Mouse (Mus musculus) embryonic stem cell, embryonic (primary cell): Measurements from ENCODE around the gene Tmem178.

Experiments
- CTCF ChIA-PET, 4 experiments: fragments of 300-600 bp in 2 of 4; fragments of 350-600 bp in 2 of 4; sonication (Branson Sonifier 250); formaldehyde crosslinking; loops; one replicate each; lab custom pipeline; 2022; ENCODE audit warnings: inconsistent platforms in 2 of 4; lab: Charles Lee
- POLR2A ChIA-PET, 4 experiments: fragments of 300-600 bp in 2 of 4; fragments of 350-600 bp in 2 of 4; sonication (Branson Sonifier 250); formaldehyde crosslinking; loops; one replicate each; lab custom pipeline; 2022; ENCODE audit warnings: antibody characterized with exemption in 4 of 4, inconsistent platforms in 1 of 4; lab: Charles Lee

Gene Tmem178

DNA sequence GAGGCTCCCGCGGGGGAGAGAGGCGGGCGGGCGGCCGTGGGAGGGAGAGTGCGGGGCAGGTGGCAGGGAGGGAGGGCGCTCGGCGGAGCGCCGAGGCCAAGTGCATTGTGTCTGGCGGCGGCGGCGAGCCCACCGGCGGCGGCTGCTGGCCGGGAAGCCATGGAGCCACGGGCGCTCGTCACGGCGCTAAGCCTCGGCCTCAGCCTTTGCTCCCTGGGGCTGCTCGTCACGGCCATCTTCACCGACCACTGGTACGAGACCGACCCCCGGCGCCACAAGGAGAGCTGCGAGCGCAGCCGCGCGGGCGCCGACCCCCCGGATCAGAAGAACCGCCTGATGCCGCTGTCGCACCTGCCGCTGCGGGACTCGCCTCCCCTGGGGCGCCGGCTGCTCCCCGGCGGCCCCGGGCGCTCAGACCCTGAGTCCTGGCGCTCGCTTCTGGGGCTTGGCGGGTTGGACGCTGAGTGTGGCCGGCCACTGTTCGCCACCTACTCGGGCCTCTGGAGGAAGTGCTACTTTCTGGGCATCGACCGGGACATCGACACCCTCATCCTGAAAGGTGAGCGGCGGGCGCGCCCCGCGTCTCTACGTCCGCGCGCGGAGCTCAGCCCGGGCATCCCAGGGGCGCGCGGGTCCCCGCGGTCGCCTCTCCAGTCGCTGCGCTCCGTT, at the start of gene Tmem178:
Gene Tmem178, plus strand, starts transcription at position 103 of the 669 bp plus-strand sequence.
- POLR2A ChIA-PET = interaction anchor here in 2 of 4 experiments (0.6 to 1.3 kb wide), 4 partner anchors 129 to 1379 kb away, joined by 3 to 4 read pairs (median 4); no protein-coding TSS in a partner anchor
- CTCF ChIA-PET = interaction anchor here in 3 of 4 experiments (0.6 to 0.7 kb wide), 4 partner anchors 48 to 518 kb away, joined by 3 to 6 read pairs (median 4); partner anchors contain the start of gene Thumpd2 (in 1 of the 3)

DNA sequence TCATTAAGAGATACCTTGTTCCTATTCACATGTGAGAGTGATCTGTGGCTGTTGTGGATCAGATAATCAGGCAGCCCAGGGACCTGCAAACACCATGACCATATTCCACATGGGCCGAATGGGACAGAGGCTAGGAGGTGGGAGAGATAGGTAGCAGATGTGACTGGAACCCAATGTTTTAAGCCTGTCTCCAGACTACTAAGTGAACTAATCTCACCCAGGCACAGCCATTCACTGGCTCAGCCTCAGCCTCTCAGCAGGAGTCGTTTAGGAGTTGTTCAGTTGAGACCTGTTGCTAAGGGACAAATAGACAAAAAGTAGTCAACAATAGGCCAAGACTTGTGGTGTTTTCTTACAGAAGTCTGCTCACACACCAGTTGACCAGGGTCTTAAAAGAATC, 48.0 kb upstream of the Tmem178 start:
- POLR2A ChIA-PET = no interaction called here
- CTCF ChIA-PET = no interaction called here

DNA sequence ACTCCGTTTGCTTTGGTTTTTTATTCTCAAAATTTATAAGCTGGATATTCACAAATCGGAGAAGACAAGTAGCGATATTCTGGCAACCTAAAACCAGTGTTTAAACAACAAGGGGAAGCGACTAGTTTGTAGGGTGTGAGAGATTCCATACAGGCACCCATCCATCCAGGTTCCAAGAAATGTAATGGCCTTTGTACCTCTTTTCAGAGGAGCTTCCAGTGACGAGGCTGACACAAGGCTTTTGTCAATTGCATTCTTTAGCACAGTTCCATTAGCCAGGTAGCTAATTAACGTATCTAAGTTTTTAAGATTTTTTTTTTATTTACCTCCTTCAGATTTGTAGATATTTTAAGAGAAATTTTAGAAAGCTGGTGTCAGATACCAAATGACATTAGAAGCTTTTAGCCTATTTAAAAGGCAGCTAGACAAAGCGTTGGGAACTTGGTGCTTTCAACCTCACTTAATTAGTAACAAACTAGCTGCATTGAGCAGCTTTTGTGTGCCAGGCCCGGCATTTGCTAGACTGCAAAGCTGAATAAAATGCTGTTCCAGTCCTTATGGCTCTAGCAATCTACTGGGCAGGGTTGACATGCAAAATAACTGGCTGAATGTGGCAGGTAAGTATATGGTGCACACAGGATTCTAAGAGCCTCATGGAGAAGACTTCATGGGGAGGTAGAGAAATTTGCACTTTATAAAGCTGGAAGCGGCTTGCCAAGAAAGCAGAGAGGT, 46.6 kb upstream of the Tmem178 start:
- CTCF ChIA-PET = interaction anchor here in 1 of 4 experiments (1.2 kb wide), 1 partner anchor 118 kb away, joined by 3 read pairs; no protein-coding TSS in a partner anchor
- POLR2A ChIA-PET = interaction anchor here in 1 of 4 experiments (0.7 kb wide), 1 partner anchor 38 kb away, joined by 3 read pairs; no protein-coding TSS in a partner anchor

DNA sequence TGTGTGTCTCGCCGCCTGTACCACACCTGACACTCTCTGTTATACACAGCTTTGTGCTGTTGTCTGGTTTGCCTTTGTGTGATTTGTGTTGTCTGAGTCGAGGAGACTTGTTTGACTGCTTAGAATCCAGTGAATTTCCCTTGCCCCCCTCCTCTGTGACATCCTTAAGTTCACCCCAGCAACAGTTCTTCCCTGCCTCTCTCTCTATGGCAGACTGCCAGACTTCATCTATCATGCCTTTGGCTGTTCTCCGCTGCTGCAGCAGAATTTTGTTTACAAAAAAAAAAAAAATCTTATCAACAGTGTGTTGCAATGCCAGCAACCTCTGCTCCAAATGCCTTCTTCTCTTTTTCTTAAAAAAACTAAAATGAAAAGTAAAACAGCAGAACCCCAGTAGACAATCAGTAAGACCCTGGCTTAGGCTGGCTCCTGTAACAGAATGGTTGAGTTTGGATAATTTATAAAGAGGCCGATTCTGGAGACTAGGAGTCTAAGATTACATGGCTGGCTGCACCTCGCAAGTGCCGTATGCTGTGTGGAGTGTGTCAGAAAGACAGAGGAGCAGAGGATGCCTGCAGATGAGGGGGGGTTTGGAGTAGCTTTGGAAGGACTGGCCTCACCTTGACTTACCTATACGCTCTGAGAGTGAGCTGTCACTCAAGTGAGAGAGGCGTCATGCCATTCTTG, 44.8 kb upstream of the Tmem178 start:
- CTCF ChIA-PET = no interaction called here
- POLR2A ChIA-PET = no interaction called here

DNA sequence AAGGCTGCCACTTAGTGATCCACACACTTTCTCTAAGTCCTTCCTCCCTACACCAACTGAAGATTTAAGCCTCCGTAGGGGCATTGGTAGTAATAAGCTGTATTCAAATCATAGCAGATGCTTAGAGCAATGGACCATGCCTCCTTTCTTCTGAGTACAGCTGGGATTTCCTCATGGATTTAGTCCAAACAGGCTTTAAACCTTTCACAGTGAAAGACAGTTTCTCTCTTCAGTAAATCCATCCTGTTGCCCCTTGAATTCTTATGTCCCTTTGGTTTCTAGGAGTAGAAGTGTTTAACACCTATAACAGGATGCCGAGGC, 44.3 kb upstream of the Tmem178 start:
- POLR2A ChIA-PET = no interaction called here
- CTCF ChIA-PET = no interaction called here

DNA sequence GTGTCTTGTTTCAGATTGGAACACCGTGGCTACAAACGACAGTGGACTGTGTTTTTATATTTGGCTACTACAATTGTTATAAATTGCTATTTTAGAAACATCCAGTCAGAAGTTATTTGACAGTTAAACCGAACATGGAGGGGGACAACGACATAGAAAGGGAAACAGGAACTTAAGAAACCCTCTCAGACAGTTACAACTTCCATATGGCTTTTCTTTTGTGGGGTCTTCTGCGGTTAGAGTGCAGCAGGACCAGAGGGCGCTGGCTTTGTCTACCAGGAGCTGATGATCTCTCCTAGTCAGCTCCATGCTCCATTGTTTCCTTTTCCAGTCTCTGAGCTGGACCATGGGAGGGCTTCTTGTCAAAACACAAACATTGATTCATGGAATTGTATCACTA, 42.5 kb upstream of the Tmem178 start:
- ChIA-PET POLR2A (no interaction called here), CTCF (no interaction called here)

DNA sequence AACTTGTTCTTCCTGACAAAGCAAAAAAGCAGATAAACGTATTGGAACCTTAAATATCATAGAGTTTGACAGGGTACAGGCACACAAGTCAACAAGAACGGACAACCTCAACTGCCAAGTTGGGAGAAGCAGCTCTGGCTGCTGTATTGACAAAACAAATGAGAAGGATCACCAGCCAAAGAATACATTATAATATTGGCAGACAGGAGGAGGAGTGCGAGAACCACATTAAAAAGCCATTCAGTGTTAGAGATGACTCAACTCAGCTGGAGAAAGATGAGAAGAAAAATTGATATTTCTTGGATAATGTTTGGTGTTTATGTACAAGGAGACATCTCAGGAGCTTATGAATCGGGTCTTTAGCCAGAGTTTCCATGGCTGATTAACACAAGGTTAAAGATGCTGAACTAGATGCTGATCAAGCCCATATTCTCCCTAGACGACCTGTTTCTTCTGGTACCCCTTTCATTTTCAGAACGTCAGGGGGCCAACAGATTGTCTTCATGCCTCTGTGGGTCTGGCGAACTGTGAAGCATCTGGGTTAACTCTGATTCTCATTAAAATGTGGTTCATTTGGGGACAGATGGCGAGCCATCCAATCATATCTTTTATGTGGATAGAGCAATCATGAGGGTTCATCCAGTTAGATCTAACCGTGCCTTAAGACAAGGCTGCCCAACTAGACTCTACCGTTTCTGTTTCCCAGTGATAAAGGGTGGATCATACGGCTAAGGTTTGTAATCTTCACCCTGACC, 41.1 kb upstream of the Tmem178 start:
- ChIA-PET POLR2A (interaction anchor here in 1 of 4 experiments (1.2 kb wide), 1 partner anchor 28 kb away, joined by 4 read pairs; no protein-coding TSS in a partner anchor), CTCF (no interaction called here)

DNA sequence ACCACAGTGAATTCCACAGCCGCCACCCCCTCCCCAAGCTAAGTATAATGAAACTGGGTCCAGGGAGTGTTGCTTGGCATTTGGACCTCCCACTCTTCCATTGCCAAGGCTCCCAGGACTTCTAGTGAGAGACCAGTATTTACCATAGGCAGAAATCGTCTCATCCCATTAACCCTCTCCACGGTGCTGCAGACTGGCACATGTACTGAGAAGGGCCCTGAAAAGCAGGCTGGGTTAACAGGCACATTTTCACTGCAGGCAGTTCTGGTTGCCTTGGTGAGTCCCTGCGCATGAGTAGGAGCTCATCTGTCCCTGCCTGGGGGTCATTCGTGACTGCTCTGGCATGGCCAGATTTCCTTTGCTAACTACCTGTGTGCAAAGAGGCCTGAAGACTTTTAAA, 40.4 kb upstream of the Tmem178 start:
- CTCF ChIA-PET = no interaction called here
- POLR2A ChIA-PET = interaction anchor here in 1 of 4 experiments (1.2 kb wide), 1 partner anchor 28 kb away, joined by 4 read pairs; no protein-coding TSS in a partner anchor

DNA sequence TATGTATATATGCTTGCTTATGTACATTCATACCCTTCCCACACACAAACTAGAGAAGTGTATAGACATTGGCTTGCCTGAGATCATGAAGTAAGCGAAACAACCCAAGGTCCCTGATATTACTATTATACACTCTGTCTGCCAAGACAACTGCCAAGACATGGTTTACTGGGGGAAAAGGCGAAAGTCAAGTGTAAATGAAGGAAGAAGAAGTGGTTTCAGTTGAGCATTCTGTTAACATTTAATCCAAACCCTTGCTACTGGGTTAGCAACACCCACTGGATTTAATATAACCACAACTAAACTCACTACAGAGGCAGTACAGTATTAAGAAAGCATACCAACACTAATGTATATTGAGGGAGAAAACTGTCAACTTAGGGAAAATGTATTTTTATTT, 28.8 kb upstream of the Tmem178 start:
- CTCF ChIA-PET = interaction anchor here in 1 of 4 experiments (0.6 kb wide), 1 partner anchor 38 kb away, joined by 3 read pairs; no protein-coding TSS in a partner anchor
- POLR2A ChIA-PET = no interaction called here

DNA sequence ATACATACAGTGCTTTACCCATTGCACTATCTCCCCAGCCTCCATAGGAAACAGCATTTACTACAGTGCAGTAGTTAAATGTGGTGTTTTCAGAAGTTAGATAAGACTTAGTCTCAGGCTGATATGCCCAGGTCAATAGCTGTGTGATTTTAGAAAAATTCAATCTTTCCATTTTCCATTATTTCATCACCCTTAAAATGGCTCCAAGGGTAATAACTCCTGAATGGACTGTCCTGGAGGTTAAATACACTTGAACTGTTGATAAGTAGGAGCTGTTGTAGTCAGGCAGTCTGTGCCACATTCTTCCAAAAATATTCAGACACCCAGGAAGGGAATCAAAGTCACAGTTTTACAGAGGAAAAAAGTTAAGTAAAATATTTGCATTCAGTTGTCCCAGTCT, 25.2 kb upstream of the Tmem178 start:
- CTCF ChIA-PET = no interaction called here
- POLR2A ChIA-PET = no interaction called here

DNA sequence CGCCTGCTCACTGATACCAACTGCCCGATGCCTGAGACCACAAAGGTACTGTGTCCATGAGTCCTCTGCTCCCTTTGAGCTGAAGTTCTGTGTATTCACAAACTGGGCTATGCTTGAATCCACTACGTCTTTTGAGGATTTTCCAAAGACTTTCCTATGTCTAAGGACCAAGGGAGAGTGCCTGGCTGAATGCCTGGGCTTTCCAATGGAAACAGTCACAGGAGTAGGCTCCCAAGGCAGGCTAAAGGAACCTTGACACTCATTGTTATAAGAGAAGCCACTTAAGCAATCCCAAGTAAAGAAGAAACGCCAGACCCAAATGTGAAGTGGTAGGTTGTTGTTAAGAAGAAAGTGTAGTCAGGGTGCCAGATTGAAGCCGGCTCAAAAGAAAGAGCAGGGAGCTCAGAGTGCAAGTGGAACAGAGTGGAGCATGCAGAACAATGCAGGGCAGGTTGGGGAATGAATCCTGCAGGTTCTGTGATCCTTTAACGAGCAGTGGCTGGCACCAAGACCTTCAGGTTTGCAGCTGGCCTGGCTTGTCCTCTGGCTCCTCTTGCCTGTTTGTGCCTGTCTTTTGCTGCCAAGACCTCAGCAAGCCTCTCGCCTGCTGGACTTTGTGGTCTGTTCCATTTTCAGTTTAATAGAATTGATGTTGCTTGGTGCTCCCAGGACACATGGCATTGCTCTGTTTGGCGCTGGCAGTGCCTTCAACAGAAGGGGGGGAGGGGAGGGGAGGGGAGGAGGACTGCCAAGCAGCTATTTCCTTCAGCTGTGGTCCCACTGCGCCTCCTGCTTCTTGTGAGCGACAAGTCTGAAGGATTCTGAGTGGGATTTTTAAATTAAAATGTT, 22.9 kb upstream of the Tmem178 start:
- ChIA-PET POLR2A (no interaction called here), CTCF (no interaction called here)

DNA sequence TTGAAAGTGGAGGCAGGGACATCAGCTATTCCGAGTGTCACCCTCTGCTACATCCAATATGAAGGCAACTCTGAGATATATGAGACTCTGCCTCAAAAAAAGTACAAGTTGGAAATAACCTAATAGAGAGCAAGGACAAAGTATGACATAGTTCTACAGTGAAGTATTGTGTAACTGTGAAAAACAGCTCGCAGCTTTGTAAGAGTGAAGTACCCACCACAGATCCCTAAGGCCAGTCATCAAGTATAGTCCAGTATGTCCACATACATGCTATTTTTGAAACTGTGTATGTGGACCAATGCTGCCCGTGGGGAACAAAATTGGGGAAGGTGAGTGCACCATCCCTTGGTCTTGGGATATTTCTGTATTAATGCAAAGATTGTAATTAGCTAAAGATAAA, 18.9 kb upstream of the Tmem178 start:
- ChIA-PET POLR2A (interaction anchor here in 1 of 4 experiments (0.6 kb wide), 2 partner anchors 11 to 54 kb away, joined by 3 to 4 read pairs; no protein-coding TSS in a partner anchor), CTCF (no interaction called here)

DNA sequence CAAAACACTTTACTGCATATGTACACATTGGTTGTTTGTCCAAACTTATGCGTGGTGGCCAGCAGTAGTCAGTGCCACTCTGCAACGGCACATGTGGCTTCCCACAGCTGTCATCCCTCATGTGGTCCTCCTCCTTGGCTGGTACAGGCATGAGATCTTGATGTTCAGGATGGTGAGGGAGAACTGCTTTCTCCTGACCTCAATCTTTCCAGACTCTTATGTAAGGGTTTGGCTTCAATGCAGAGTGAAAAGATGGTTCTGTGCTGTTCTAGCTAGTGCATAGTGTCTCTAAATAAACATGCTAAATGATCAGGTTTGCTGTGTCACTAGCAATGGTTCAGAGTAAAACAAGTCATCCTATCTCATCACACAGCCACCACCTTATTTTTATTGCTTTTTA, 17.3 kb upstream of the Tmem178 start:
- CTCF ChIA-PET = no interaction called here
- POLR2A ChIA-PET = interaction anchor here in 1 of 4 experiments (1.2 kb wide), 1 partner anchor 239 kb away, joined by 4 read pairs; no protein-coding TSS in a partner anchor

DNA sequence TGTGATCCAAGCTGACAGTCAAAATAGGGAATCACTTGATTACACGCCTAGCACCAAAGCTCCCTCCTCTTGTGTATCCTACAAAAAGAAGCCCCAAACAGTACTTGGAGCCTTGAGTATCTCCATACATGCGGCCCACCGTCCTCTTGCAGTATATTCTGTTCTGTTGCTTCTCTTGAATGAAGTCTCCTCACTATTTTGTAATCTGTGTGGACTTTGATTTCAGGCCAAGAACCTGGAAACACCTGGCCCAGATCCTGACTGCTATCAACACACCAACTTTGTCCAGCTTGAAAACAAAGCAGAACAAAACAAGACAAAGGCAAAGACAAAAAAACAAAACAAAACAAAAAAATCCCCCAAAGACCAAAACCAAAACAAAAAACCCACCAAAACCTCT, 11.7 kb upstream of the Tmem178 start:
- ChIA-PET CTCF (interaction anchor here in 1 of 4 experiments (0.6 kb wide), 1 partner anchor 221 kb away, joined by 5 read pairs; no protein-coding TSS in a partner anchor), POLR2A (interaction anchor here in 1 of 4 experiments (1.7 kb wide), 1 partner anchor 28 kb away, joined by 4 read pairs; no protein-coding TSS in a partner anchor)

DNA sequence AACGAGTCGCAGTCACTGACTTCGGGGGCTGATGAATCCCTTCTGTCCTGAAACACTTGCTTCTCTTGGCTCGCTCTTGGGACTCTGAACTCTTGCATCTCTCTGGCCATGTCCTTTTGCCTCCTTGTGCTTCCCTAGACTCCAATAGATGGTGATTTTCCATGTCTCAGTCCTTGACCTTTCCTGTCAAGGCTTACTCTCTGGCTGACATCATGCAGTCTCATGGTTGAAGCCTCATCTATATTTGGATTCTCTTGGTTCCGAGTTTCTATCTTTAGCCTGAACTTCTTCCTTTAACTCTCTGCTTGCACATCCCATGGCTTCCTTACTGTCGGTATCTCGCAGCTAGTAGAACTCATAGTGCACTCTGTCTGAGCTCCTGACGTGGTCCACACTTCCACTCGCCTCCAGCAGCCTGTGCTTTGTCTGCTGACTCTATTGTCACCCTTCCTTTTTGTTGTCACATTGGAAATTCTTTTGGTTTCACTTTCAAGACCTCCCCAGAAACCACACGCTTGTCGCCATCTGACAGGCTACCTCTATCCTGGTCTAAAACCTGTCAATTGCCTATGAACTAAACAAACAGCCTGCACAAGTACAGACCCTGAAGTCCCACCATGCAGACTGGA, 10.9 kb upstream of the Tmem178 start:
- POLR2A ChIA-PET = no interaction called here

DNA sequence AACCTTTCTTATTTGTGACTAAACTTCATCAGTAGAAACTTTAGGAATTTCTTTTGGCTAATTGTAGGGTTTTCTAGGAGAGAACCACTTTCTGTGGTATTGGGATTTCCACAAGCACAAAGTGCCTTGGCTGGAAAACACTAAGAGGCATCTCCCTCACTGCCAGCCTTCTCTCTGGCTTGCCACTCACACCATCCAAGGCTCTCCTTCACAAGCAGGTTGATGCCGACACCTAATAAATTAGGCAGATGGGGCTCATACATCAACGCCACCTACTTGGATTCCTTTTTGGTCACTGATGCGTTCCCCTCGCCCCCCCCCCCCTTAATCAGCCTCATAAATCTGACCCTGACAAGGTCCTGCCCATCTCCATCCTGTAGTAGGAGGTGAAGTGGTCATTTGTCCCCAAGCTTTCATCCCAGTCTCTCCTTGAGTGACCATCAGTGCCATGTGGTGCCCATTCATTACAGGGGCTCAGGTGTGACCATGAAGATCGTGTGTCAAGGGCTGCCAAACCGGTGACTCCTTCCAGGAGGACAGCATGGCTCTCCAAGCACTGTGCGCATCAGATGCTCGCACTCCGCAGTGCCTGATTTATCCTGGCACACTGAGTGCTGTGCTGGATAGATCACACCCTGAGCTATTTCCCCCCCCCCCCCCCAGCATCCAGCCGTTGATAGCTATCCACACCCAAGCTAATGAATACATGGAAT, 8.5 kb upstream of the Tmem178 start:
- ChIA-PET POLR2A (interaction anchor here in 2 of 4 experiments (0.6 to 0.9 kb wide), 3 partner anchors 11 to 313 kb away, joined by 3 to 4 read pairs (median 4); no protein-coding TSS in a partner anchor), CTCF (interaction anchor here in 1 of 4 experiments (0.7 kb wide), 1 partner anchor 252 kb away, joined by 4 read pairs; no protein-coding TSS in a partner anchor)

More for the DNA sequence above, 10.9 kb upstream of the Tmem178 start:
- CTCF ChIA-PET = interaction anchor here in 1 of 4 experiments (0.6 kb wide), 1 partner anchor 356 kb away, joined by 4 read pairs; no protein-coding TSS in a partner anchor
